Mouse (Mus musculus) ES-E14 (cell line): ENCODE data around the gene Acp6. TPM values are rescaled to one million over a fixed set of nuclear protein-coding genes. Genes with fewer than 3 reads are reported as not detected.

ENCODE experiments used
- DNase-seq: peaks from one replicate; pipeline ENCODE4 v3.0.0-alpha.2; 2013; ENCODE audit warnings: low read depth, low spot score
- H3K27ac ChIP-seq: 2 replicates; pipeline ENCODE4 v1.5.1; 2012; ENCODE audit warnings: low read depth, mild to moderate bottlenecking, low read length, moderate library complexity, mixed read lengths; ENCODE audit not compliant: poor library complexity, insufficient read depth, severe bottlenecking
- H3K36me3 ChIP-seq: 2 replicates; pipeline ENCODE4 v1.6.1; 2012; ENCODE audit warnings: mild to moderate bottlenecking, low read length, moderate library complexity, mixed read lengths; ENCODE audit not compliant: control insufficient read depth, poor library complexity, insufficient read depth, severe bottlenecking
- H3K4me1 ChIP-seq, 2 experiments: fragments of 150-350 bp in 1 of 2; sonication (generic) in 1 of 2; 2 replicates each; pipeline ENCODE4 v1.6.1; 2012; ENCODE audit warnings: low read length in 2 of 2, mild to moderate bottlenecking in 1 of 2, mixed read lengths in 1 of 2; ENCODE audit not compliant: control insufficient read depth in 2 of 2, insufficient read depth in 2 of 2, poor library complexity in 1 of 2
- H3K4me3 ChIP-seq, 2 experiments: fragments of 150-350 bp in 1 of 2; sonication (generic) in 1 of 2; 2 replicates each; pipeline ENCODE4 v1.5.1; 2012; ENCODE audit warnings: low read length in 2 of 2, low read depth in 1 of 2, mild to moderate bottlenecking in 1 of 2, mixed read lengths in 1 of 2; ENCODE audit not compliant: insufficient read depth in 1 of 2, poor library complexity in 1 of 2, severe bottlenecking in 1 of 2
- H3K9ac ChIP-seq: 2 replicates; pipeline ENCODE4 v1.6.1; 2012; ENCODE audit warnings: low read depth, mild to moderate bottlenecking, low read length, mixed read lengths; ENCODE audit not compliant: poor library complexity, insufficient read depth, severe bottlenecking
- H3K9me3 ChIP-seq: fragments of 150-350 bp; sonication (generic); 2 replicates; pipeline ENCODE4 v1.6.1; 2012; ENCODE audit warnings: low read depth, mild to moderate bottlenecking, low read length; ENCODE audit not compliant: control insufficient read depth, insufficient read depth
- CHD2 ChIP-seq: IDR thresholded peaks from 2 replicates; pipeline ENCODE4 v1.6.1; 2014; ENCODE audit warnings: mild to moderate bottlenecking, low read depth, low read length, inconsistent platforms
- HCFC1 ChIP-seq: IDR thresholded peaks from 2 replicates; pipeline ENCODE4 v1.6.1; 2012; ENCODE audit warnings: low read length, inconsistent platforms, borderline replicate concordance; ENCODE audit not compliant: insufficient read depth
- MAFK ChIP-seq: IDR thresholded peaks from 2 replicates; pipeline ENCODE4 v1.6.1; 2014; ENCODE audit warnings: mild to moderate bottlenecking, low read depth, low read length, inconsistent platforms; ENCODE audit not compliant: insufficient read depth
- ZC3H11A ChIP-seq: IDR thresholded peaks from 2 replicates; pipeline ENCODE4 v1.6.1; 2012; ENCODE audit warnings: low read depth, mild to moderate bottlenecking, inconsistent platforms, low read length, borderline replicate concordance
- ZNF384 ChIP-seq: IDR thresholded peaks from 2 replicates; pipeline ENCODE4 v1.6.1; 2012; ENCODE audit warnings: low read depth, low read length, inconsistent platforms
- in situ Hi-C, 2 experiments: fragments of 600-800 bp; cut with MboI; formaldehyde crosslinking; loops; one replicate each; pipeline ENCODE4 v1.15.1; 2025; ENCODE audit warnings: low sequenced_read_pairs in 2 of 2, inconsistent platforms in 1 of 2; ENCODE audit not compliant: unreplicated experiment in 2 of 2
- total RNA-seq: library from RNA; depleted of rRNA; stranded (reverse); fragments of 300-350 nt; gene quantifications from 2 replicates; pipeline ENCODE4 v1.2.3, GENCODE M21; 2012

Gene Acp6
- total RNA-seq, 1 experiment, result 152 TPM

DNA sequence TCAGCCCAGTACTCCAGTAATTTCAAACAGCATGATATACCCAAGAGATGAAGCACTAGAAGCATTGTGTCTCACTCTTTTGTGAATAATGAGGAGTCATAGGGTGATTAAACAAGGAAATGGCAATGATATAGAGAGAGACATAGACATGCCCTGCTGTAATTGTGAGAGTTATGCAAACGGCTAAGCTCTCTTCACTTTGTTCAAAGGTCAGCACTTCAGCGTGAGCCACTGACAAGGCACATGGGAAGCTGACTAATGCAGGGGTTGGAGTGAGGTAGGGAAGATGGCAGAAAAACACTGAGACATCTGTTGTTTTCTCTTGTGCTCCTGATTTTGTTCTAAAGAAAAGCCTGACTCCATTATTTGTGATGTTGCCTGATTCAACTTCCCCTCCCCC lies 7.5 kb upstream of the Acp6 start:
- Histone ChIP-seq H3K4me3 (no peak overlapping the region), H3K9me3 (no peaks in the 10 kb centered on the region; the same call in 1 of the 2 replicates), H3K9ac (no peak overlapping the region), H3K36me3 (no peaks in the 10 kb centered on the region), H3K4me1 (no peaks in the 10 kb centered on the region; a peak in 1 of 4 replicates), H3K27ac (no peak overlapping the region)
- in situ Hi-C loops, result no loop called here
- TF ChIP-seq HCFC1, result no peak
- no peak for TF ChIP-seq CHD2
- no peak for TF ChIP-seq ZC3H11A
- no peak for TF ChIP-seq ZNF384
- no peak for TF ChIP-seq MAFK
- no peak for DNase-seq

DNA sequence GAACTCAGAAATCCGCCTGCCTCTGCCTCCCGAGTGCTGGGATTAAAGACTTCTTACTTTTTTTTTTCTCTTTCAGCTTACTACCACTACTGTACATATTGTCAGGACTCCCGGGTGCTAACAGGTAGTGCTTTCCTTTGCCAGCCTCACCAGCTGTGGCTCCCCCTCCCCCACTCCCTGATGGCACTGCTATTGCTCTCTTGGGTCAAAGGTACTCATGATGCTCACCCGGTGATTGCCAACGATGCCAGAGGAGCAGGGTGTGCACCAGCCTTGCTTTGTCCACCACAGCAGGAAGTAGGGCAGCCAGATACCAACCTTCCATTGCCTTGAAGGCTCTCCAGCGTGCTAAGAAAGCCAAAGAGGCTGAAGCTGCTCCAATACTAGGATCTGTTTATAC lies 2.1 kb upstream of the Acp6 start:
- H3K9me3 ChIP-seq, result no peaks in the 10 kb centered on the region
- H3K4me1 ChIP-seq, result peaks cover 0 to 1% of the 10 kb centered on the region in 2 experiments; a peak in 2 of 4 replicates
- no peak for DNase-seq
- H3K4me3 ChIP-seq, result no peak overlapping the region
- no peak overlapping the region for H3K9ac ChIP-seq
- H3K27ac ChIP-seq, result no peak overlapping the region
- no peak for TF ChIP-seq HCFC1
- no peak for TF ChIP-seq ZC3H11A
- no peak for TF ChIP-seq ZNF384
- TF ChIP-seq CHD2, result no peak
- no peak for TF ChIP-seq MAFK
- in situ Hi-C loops, result no loop called here
- no peaks in the 10 kb centered on the region for H3K36me3 ChIP-seq

DNA sequence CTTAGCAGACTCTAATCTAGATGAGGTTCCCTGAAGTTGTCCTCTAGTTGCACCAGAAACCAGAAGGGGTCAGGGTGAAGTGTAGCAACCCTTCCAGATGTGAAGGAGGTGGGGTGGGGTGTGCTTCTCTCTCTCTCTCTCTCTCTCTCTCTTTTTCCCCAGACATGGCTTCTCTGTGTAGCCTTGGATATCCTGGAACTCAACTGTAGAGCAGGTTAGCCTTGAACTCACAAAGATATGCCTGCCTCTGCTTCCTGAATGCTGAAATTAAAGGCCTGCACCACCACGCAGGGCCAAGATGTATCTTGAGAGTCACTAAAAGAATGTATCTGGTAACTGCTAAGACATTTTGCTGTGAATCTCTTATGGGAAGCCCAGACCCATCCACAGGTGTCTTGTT lies 1.3 kb upstream of the Acp6 start:
- DNase-seq, result no peak
- no peak overlapping the region for H3K27ac ChIP-seq
- peaks cover 0 to 4% of the 10 kb centered on the region in 2 experiments; a peak in 3 of 4 replicates for H3K4me1 ChIP-seq
- no peaks in the 10 kb centered on the region for H3K36me3 ChIP-seq
- in situ Hi-C loops, result no loop called here
- H3K9ac ChIP-seq, result no peak overlapping the region
- H3K4me3 ChIP-seq, result no peak overlapping the region; a peak in 1 of 4 replicates
- H3K9me3 ChIP-seq, result no peaks in the 10 kb centered on the region
- TF ChIP-seq ZC3H11A (no peak), MAFK (no peak), CHD2 (no peak), ZNF384 (no peak), HCFC1 (no peak)

DNA sequence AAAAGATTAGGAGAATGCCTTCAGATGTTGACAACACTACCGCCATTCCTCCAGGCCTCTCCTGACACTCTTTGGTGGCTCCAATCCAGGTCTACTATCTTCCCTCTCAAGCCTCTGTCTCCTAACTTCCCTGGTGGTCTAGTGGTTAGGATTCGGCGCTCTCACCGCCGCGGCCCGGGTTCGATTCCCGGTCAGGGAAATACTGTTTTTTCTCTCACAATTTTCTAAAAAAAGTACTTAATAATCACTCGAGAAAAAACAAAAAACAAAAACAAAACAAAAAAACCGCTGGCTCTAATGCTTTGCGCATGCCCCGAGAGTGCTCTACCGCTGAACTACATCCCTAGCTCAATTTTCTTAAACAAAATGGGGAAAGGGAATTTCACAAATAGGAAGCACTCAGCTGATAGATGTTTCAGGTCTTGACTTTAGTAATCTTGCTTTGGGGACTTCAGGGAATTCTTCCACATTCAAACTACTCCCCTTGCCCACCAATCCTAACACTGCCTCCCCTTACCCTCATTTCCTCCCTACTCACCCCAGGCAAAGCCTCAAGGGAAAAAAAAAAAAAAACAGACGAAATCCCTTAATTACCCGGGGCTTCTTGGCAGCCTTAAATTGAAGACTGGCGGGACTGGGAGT lies 498 bp upstream of the Acp6 start:
- Histone ChIP-seq H3K4me3 (peak overlapping the region; percentile 84 to 95), H3K9ac (peak overlapping the region; percentile 74; the same call in 1 of the 2 replicates), H3K36me3 (no peaks in the 10 kb centered on the region), H3K4me1 (peaks cover 0 to 4% of the 10 kb centered on the region in 2 experiments; a peak in 3 of 4 replicates), H3K9me3 (no peaks in the 10 kb centered on the region), H3K27ac (peak overlapping the region; percentile 60; the same call in 1 of the 2 replicates)
- peak; percentile 76 for TF ChIP-seq MAFK
- peak; percentile 87 for TF ChIP-seq ZNF384
- no peak for TF ChIP-seq ZC3H11A
- in situ Hi-C loops, result no loop called here
- DNase-seq, result peak; percentile 67
